Mouse (Mus musculus) hindbrain, embryonic 13.5 days (tissue): ENCODE results near the gene Ddx54. TPM values are rescaled to one million over a fixed set of nuclear protein-coding genes. Genes with fewer than 3 reads are reported as not detected.
A peak's percentile ranks its signal among the peaks of the same experiment; 100 is the strongest.

Experiments
- ATAC-seq: fragments of 200-750 bp; cut with Nextera tagmentation; 2 replicates; pipeline ENCODE4 v1.8.0; 2017; ENCODE audit warnings: moderate TSS enrichment; ENCODE audit not compliant: low FRiP score
- H3K27ac ChIP-seq: fragments of 300-500 bp; sonication (generic); 2 replicates; pipeline ENCODE4 v1.5.1; 2015; ENCODE audit warnings: inconsistent platforms, mild to moderate bottlenecking, moderate library complexity
- H3K27me3 ChIP-seq: fragments of 300-500 bp; sonication (generic); 2 replicates; pipeline ENCODE4 v1.6.1; 2015; ENCODE audit warnings: mild to moderate bottlenecking, inconsistent platforms
- H3K36me3 ChIP-seq: fragments of 300-500 bp; sonication (generic); 2 replicates; pipeline ENCODE4 v1.6.1; 2015; ENCODE audit warnings: mild to moderate bottlenecking, inconsistent platforms
- H3K4me1 ChIP-seq: fragments of 300-500 bp; sonication (generic); replicated peaks from 2 replicates; pipeline ENCODE4 v1.6.1; 2015; ENCODE audit warnings: inconsistent platforms
- H3K4me2 ChIP-seq: fragments of 300-500 bp; sonication (generic); 2 replicates; pipeline ENCODE4 v1.6.1; 2015; ENCODE audit warnings: inconsistent platforms, mild to moderate bottlenecking, moderate library complexity
- H3K4me3 ChIP-seq: fragments of 300-500 bp; sonication (generic); 2 replicates; pipeline ENCODE4 v1.5.1; 2015; ENCODE audit warnings: mild to moderate bottlenecking, inconsistent platforms
- H3K9ac ChIP-seq: fragments of 300-500 bp; sonication (generic); 2 replicates; pipeline ENCODE4 v1.6.1; 2015; ENCODE audit warnings: mild to moderate bottlenecking, inconsistent platforms
- H3K9me3 ChIP-seq: fragments of 300-500 bp; sonication (generic); 2 replicates; pipeline ENCODE4 v1.6.1; 2016; ENCODE audit warnings: inconsistent platforms
- WGBS: fragments of 180-500 bp; shearing (Covaris S2); methylation state at CpG from one replicate; pipeline ENCODE4 v1.1.7; 2015; 5-methylcytosine and 5-hydroxymethylcytosine counted together
- polyA plus RNA-seq: library from polyadenylated mRNA; unstranded; fragments of >200 nt; fragmentation: Nextera tagmentation; extraction: Ambion mirVana; gene quantifications from 2 replicates; pipeline ENCODE4 v1.2.1, GENCODE M21; 2015

The Ddx54 gene
- polyA plus RNA-seq, result 44.0 and 47.7 TPM in 2 replicates

- Histone ChIP-seq H3K4me2 (peak within 1 kb of the TSS; percentile 93), H3K36me3 (peaks cover 39% of the 10 kb centered on the region), H3K9ac (peak within 1 kb of the TSS; percentile 79), H3K27ac (peak within 1 kb of the TSS; percentile 89), H3K27me3 (no peaks in the 10 kb centered on the region), H3K4me1 (peaks cover 36% of the 10 kb centered on the region), H3K9me3 (0 out of 2 replicates have a peak, but pooled peaks cover 3% of the 10 kb centered on the region), H3K4me3 (peak within 1 kb of the TSS; percentile 68)
- peak; percentile 87 for ATAC-seq
- under 1% methylated on average over 22 of the region's 22 CpGs for WGBS
Observed at GRCm38 (mm10) chr5:120612442-120612821, at the start of gene Ddx54, which contains the start of gene Rita1. TSS of gene Ddx54 (plus strand) at chr5:120612739. TSS of gene Rita1 (minus strand) at chr5:120612589.

GRCm38 (mm10) chr5:120562956-120563913, 49.3 kb upstream of the Ddx54 start:
- H3K4me2 ChIP-seq, result no peak overlapping the region
- H3K27ac ChIP-seq, result peak overlapping the region; percentile 76
- H3K9ac ChIP-seq, result peak overlapping the region; percentile 5; the same call in 1 of the 2 replicates
- H3K4me1 ChIP-seq, result peaks cover 86% of the 10 kb centered on the region
- H3K4me3 ChIP-seq, result no peak overlapping the region
- no peaks in the 10 kb centered on the region for H3K9me3 ChIP-seq
- 62% methylated on average over 28 of the region's 28 CpGs for WGBS
- H3K36me3 ChIP-seq, result no peaks in the 10 kb centered on the region
- H3K27me3 ChIP-seq, result no peaks in the 10 kb centered on the region
- no peak for ATAC-seq

- Histone ChIP-seq H3K27me3 (no peaks in the 10 kb centered on the region), H3K9ac (no peak overlapping the region), H3K27ac (peak overlapping the region; percentile 31; the same call in 1 of the 2 replicates), H3K4me1 (peaks cover 86% of the 10 kb centered on the region), H3K9me3 (no peaks in the 10 kb centered on the region), H3K36me3 (no peaks in the 10 kb centered on the region), H3K4me2 (no peak overlapping the region), H3K4me3 (no peak overlapping the region)
- WGBS, result 53% methylated on average over 4 of the region's 4 CpGs
- ATAC-seq, result no peak
Observed at GRCm38 (mm10) chr5:120563914-120564311, 48.6 kb upstream of the Ddx54 start.

- ATAC-seq, result no peak
- H3K9ac ChIP-seq, result peak overlapping the region; percentile 49
- 18% methylated on average over 15 of the region's 15 CpGs for WGBS
Observed at GRCm38 (mm10) chr5:120565171-120565905, 47.2 kb upstream of the Ddx54 start.

GRCm38 (mm10) chr5:120566101-120566500, 46.4 kb upstream of the Ddx54 start:
- 29% methylated on average over 5 of the region's 5 CpGs for WGBS
- H3K4me3 ChIP-seq, result no peak overlapping the region
- H3K27me3 ChIP-seq, result no peaks in the 10 kb centered on the region
- no peaks in the 10 kb centered on the region for H3K36me3 ChIP-seq
- H3K27ac ChIP-seq, result peak overlapping the region; percentile 94
- H3K4me2 ChIP-seq, result peak overlapping the region; percentile 15; the same call in 1 of the 2 replicates
- H3K9ac ChIP-seq, result peak overlapping the region; percentile 43; the same call in 1 of the 2 replicates
- peak; percentile 36; the same call in 1 of the 2 replicates for ATAC-seq
- no peaks in the 10 kb centered on the region for H3K9me3 ChIP-seq
- H3K4me1 ChIP-seq, result peaks cover 88% of the 10 kb centered on the region

More at GRCm38 (mm10) chr5:120565171-120565905, 47.2 kb upstream of the Ddx54 start:
- H3K27ac ChIP-seq, result peak overlapping the region; percentile 94
- H3K9me3 ChIP-seq, result no peaks in the 10 kb centered on the region
- H3K36me3 ChIP-seq, result no peaks in the 10 kb centered on the region
- no peak overlapping the region for H3K4me3 ChIP-seq
- peak overlapping the region; percentile 15; the same call in 1 of the 2 replicates for H3K4me2 ChIP-seq
- no peaks in the 10 kb centered on the region for H3K27me3 ChIP-seq
- peaks cover 88% of the 10 kb centered on the region for H3K4me1 ChIP-seq

GRCm38 (mm10) chr5:120566681-120567252, 45.8 kb upstream of the Ddx54 start:
- 53% methylated on average over 9 of the region's 9 CpGs for WGBS
- no peaks in the 10 kb centered on the region for H3K9me3 ChIP-seq

GRCm38 (mm10) chr5:120567253-120567701, 45.3 kb upstream of the Ddx54 start:
- Histone ChIP-seq H3K4me1 (peaks cover 92% of the 10 kb centered on the region), H3K4me3 (no peak overlapping the region), H3K27ac (peak overlapping the region; percentile 94), H3K4me2 (peak overlapping the region; percentile 29), H3K9ac (peak overlapping the region; percentile 59), H3K36me3 (no peaks in the 10 kb centered on the region), H3K9me3 (no peaks in the 10 kb centered on the region), H3K27me3 (no peaks in the 10 kb centered on the region)
- peak; percentile 25 for ATAC-seq
- 5% methylated on average over 21 of the region's 21 CpGs for WGBS

More at GRCm38 (mm10) chr5:120566681-120567252, 45.8 kb upstream of the Ddx54 start:
- H3K9ac ChIP-seq, result peak overlapping the region; percentile 59
- peak; percentile 18 for ATAC-seq
- no peaks in the 10 kb centered on the region for H3K36me3 ChIP-seq
- H3K4me1 ChIP-seq, result peaks cover 92% of the 10 kb centered on the region
- peak overlapping the region; percentile 29; the same call in 1 of the 2 replicates for H3K4me2 ChIP-seq
- H3K27ac ChIP-seq, result peak overlapping the region; percentile 94
- H3K4me3 ChIP-seq, result no peak overlapping the region
- no peaks in the 10 kb centered on the region for H3K27me3 ChIP-seq

GRCm38 (mm10) chr5:120567761-120568211, 44.8 kb upstream of the Ddx54 start:
- Histone ChIP-seq H3K9ac (peak overlapping the region; percentile 59), H3K4me2 (peak overlapping the region; percentile 29), H3K36me3 (no peaks in the 10 kb centered on the region), H3K4me3 (no peak overlapping the region), H3K27me3 (no peaks in the 10 kb centered on the region), H3K27ac (peak overlapping the region; percentile 94), H3K4me1 (peaks cover 92% of the 10 kb centered on the region), H3K9me3 (no peaks in the 10 kb centered on the region)
- 21% methylated on average over 14 of the region's 14 CpGs for WGBS
- peak; percentile 25; the same call in 1 of the 2 replicates for ATAC-seq

- peak overlapping the region; percentile 59 for H3K9ac ChIP-seq
- WGBS, result 49% methylated on average over 9 of the region's 9 CpGs
Observed at GRCm38 (mm10) chr5:120568336-120568768, 44.2 kb upstream of the Ddx54 start.

GRCm38 (mm10) chr5:120568964-120569363, 43.6 kb upstream of the Ddx54 start:
- H3K4me1 ChIP-seq, result peaks cover 80% of the 10 kb centered on the region
- H3K4me3 ChIP-seq, result no peak overlapping the region
- H3K9ac ChIP-seq, result peak overlapping the region; percentile 59; the same call in 1 of the 2 replicates
- no peaks in the 10 kb centered on the region for H3K27me3 ChIP-seq
- H3K9me3 ChIP-seq, result no peaks in the 10 kb centered on the region
- peak overlapping the region; percentile 94 for H3K27ac ChIP-seq
- no peaks in the 10 kb centered on the region for H3K36me3 ChIP-seq
- no peak for ATAC-seq
- WGBS, result 90% methylated on average over 4 of the region's 4 CpGs
- H3K4me2 ChIP-seq, result peak overlapping the region; percentile 29; the same call in 1 of the 2 replicates

More at GRCm38 (mm10) chr5:120568336-120568768, 44.2 kb upstream of the Ddx54 start:
- Histone ChIP-seq H3K27ac (peak overlapping the region; percentile 94), H3K36me3 (no peaks in the 10 kb centered on the region), H3K9me3 (no peaks in the 10 kb centered on the region), H3K27me3 (no peaks in the 10 kb centered on the region), H3K4me2 (peak overlapping the region; percentile 29; the same call in 1 of the 2 replicates), H3K4me1 (peaks cover 87% of the 10 kb centered on the region), H3K4me3 (no peak overlapping the region)
- ATAC-seq, result no peak

GRCm38 (mm10) chr5:120569791-120570190, 42.7 kb upstream of the Ddx54 start:
- peak overlapping the region; percentile 51; the same call in 1 of the 2 replicates for H3K9ac ChIP-seq
- H3K36me3 ChIP-seq, result no peaks in the 10 kb centered on the region
- H3K27ac ChIP-seq, result peak overlapping the region; percentile 94; the same call in 1 of the 2 replicates
- no peak for ATAC-seq
- H3K4me1 ChIP-seq, result peaks cover 78% of the 10 kb centered on the region
- no peak overlapping the region for H3K4me2 ChIP-seq
- H3K27me3 ChIP-seq, result no peaks in the 10 kb centered on the region
- no peaks in the 10 kb centered on the region for H3K9me3 ChIP-seq
- H3K4me3 ChIP-seq, result no peak overlapping the region
- 94% methylated on average over 3 of the region's 3 CpGs for WGBS
